Mouse (Mus musculus): ENCODE measurements around the gene Gm9376. TPM values are rescaled to one million over a fixed set of nuclear protein-coding genes. Genes with fewer than 3 reads are reported as not detected.

Gm9376 gene
- polyA plus RNA-seq, 1 experiment from 2014 or later = not detected

GRCm38 (mm10) chr14:118236886-118237289 lies 29.9 kb upstream of the Gm9376 start, which contains the start of gene Sox21:
TSS of gene Sox21 (minus strand) at chr14:118237030.
- Histone ChIP-seq H3K4me1 (replicated peaks) (peaks cover 30% of the 10 kb centered on the region), H3K4me3 (peak within 1 kb of the TSS; percentile 42), H3K9me3 (no peaks in the 10 kb centered on the region), H3K9ac (peak within 1 kb of the TSS; percentile 40), H3K27me3 (peaks cover 41% of the 10 kb centered on the region), H3K4me2 (peak within 1 kb of the TSS; percentile 61), H3K36me3 (no peaks in the 10 kb centered on the region), H3K27ac (replicated peaks) (peak within 1 kb of the TSS; percentile 74)
- under 1% methylated on average over 33 of the region's 34 CpGs for WGBS
- peak; percentile 90 for ATAC-seq (ENCODE audit: low FRiP score, low read depth)

DNA sequence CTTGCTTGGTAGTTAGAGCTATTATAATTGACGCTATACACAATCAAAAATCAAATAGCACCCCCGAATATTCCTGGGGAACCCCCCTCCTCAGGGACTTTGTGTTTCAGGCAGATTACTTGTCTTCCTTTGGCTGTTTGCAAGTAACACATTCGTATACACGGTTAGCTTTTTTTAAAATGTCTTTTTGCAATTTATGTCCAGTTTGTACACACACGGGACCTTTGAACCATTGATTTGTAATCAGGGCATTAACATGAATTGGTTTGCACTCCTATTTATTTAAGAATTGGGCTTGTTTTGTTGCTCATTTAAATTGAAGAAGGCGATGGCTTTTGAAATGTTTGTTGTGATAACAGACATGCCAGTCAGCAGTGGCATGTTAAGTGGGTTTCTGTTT lies 29.0 kb upstream of the Gm9376 start:
- Histone ChIP-seq H3K4me2 (peak overlapping the region; percentile 61), H3K27me3 (peaks cover 35% of the 10 kb centered on the region), H3K9ac (no peak overlapping the region), H3K9me3 (no peaks in the 10 kb centered on the region), H3K27ac (replicated peaks) (no peak overlapping the region), H3K4me1 (replicated peaks) (peaks cover 30% of the 10 kb centered on the region), H3K36me3 (no peaks in the 10 kb centered on the region), H3K4me3 (peak overlapping the region; percentile 42)
- WGBS = 9% methylated on average over 6 of the region's 6 CpGs
- no peak for ATAC-seq (ENCODE audit: low FRiP score, low read depth)

DNA sequence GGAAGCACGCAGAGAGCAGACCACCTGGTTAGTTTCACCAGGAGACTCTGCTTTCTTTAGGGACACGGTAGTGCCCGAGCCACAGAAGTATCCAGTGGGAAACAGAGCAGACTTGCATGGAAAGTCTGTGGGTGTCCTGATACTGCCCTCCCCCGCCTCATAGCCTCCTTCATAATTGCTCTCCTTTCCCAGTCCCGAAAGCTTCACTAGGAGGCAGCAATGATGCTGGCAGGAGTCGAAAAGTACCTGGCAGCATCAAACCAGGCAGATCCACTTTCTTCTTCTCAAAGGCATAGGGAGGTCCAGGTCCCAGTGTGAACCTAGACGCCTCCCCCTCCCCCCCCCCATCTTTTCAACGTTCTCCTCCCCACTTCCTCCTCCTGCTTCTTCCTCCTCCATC lies 27.4 kb upstream of the Gm9376 start:
- Histone ChIP-seq H3K4me2 (no peak overlapping the region), H3K9me3 (no peaks in the 10 kb centered on the region), H3K27me3 (peaks cover 33% of the 10 kb centered on the region), H3K36me3 (no peaks in the 10 kb centered on the region), H3K9ac (no peak overlapping the region), H3K4me1 (replicated peaks) (peaks cover 30% of the 10 kb centered on the region), H3K27ac (replicated peaks) (no peak overlapping the region), H3K4me3 (no peak overlapping the region)
- WGBS = 17% methylated on average over 8 of the region's 8 CpGs
- ATAC-seq (ENCODE audit: low FRiP score, low read depth) = no peak

DNA sequence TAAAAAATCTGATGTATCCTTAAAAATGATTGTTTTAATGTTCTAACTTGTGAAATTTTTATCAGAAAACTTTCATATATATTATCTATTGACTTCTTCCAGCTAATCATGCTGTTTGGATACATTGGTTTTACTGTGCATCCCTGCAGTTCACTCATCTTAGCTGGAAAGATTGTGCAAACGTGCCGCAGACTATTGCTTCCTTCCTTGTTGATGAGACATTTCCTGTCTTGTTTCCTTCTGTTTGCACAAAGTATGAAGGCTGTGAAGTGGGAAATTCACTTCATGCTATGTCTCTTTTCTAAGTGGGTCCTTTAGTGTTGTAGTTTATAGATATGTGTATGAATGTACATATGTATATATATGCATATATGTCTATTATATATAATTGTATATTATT lies 25.3 kb upstream of the Gm9376 start:
- Histone ChIP-seq H3K9ac (no peak overlapping the region), H3K27ac (replicated peaks) (no peak overlapping the region), H3K4me2 (no peak overlapping the region), H3K9me3 (no peaks in the 10 kb centered on the region), H3K4me1 (replicated peaks) (peaks cover 9% of the 10 kb centered on the region), H3K36me3 (no peaks in the 10 kb centered on the region), H3K27me3 (peaks cover 27% of the 10 kb centered on the region), H3K4me3 (no peak overlapping the region)
- no peak for ATAC-seq (ENCODE audit: low FRiP score, low read depth)
- 93% methylated on average over 2 of the region's 2 CpGs for WGBS

DNA sequence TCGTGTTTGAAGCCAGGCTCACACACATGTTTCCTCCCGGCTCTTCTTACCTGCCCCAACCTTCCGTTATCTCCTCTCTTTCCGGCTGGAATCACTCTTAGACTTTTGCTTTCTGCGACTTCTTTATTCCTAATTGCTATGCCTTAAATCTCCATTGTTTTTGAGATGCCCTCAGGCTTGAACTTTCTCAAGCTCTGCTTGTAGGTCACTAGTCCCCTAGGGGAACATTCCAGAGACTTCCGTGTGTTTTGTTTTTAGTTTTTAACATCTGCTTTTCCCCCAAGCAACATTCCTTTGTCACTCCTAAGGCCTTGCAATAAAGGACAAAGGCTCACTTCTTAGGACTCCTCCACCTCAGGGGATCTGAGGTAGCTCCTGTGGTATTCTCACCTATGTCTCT lies 13.4 kb upstream of the Gm9376 start:
- no peaks in the 10 kb centered on the region for H3K36me3 ChIP-seq
- no peak overlapping the region for H3K27ac ChIP-seq (replicated peaks)
- no peak overlapping the region for H3K4me3 ChIP-seq
- no peaks in the 10 kb centered on the region for H3K27me3 ChIP-seq
- no peak for ATAC-seq (ENCODE audit: low FRiP score, low read depth)
- H3K4me1 ChIP-seq (replicated peaks) = no peaks in the 10 kb centered on the region
- H3K9ac ChIP-seq = no peak overlapping the region
- H3K4me2 ChIP-seq = no peak overlapping the region
- no peaks in the 10 kb centered on the region for H3K9me3 ChIP-seq
- 90% methylated on average over 6 of the region's 6 CpGs for WGBS

GRCm38 (mm10) chr14:118268849-118269248 lies 2.1 kb downstream of the Gm9376 start:
- Histone ChIP-seq H3K27me3 (no peaks in the 10 kb centered on the region), H3K9me3 (no peaks in the 10 kb centered on the region), H3K4me2 (no peak overlapping the region), H3K4me1 (replicated peaks) (no peaks in the 10 kb centered on the region), H3K4me3 (no peak overlapping the region), H3K27ac (replicated peaks) (no peak overlapping the region), H3K9ac (no peak overlapping the region), H3K36me3 (no peaks in the 10 kb centered on the region)
- no peak for ATAC-seq (ENCODE audit: low FRiP score, low read depth)
- WGBS = 85% methylated on average over 4 of the region's 4 CpGs

DNA sequence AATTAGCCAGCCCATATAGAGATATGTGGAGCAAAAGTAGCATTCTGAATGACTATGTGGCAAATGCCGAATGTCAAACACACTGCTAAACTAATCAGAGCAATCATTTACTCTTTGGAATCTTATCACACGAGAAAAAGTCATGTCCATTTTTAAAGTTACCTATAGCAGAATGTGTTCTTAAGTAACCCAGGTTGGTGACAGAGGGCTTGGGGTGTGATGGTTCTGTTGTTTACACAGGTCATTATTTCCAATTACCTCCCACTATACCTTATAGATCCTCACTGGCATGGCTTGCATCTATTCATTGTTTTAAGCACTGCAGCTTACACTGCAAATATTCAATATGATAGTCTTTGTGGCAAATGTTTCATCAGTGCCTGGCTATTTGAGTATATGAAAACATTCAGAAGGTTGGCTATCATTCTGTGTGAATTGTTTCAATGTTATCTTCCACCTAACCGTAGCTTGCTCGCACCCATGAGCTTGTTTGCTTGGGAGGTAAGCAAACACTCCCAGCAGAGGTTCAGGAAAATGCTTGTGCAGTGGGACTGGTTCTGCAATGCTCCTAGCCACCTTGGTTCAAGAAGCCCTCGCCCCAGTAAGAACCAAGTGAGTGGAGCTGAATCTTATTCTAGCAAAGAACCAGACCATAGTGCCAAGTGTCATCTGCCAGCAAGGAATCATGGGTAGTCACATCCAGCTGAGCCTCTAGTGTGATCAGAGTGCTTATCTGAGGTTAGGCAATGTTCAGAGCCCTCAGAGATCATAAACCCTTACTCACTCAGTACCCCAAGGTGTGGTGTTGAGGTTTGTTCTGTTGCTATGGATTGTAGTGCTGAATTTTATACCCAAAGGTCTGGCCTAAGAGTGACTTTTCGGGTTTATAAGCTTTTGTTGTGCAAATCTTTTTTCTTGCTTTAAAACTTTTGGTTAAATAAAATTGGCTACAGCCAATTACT lies 6.1 kb downstream of the Gm9376 start:
- no peak for ATAC-seq (ENCODE audit: low FRiP score, low read depth)
- no peak overlapping the region for H3K4me3 ChIP-seq
- H3K4me2 ChIP-seq = no peak overlapping the region
- WGBS = 88% methylated on average over 6 of the region's 6 CpGs
- H3K9ac ChIP-seq = no peak overlapping the region
- no peaks in the 10 kb centered on the region for H3K9me3 ChIP-seq
- H3K4me1 ChIP-seq (replicated peaks) = no peaks in the 10 kb centered on the region
- H3K27me3 ChIP-seq = no peaks in the 10 kb centered on the region
- H3K36me3 ChIP-seq = no peaks in the 10 kb centered on the region
- H3K27ac ChIP-seq (replicated peaks) = no peak overlapping the region

DNA sequence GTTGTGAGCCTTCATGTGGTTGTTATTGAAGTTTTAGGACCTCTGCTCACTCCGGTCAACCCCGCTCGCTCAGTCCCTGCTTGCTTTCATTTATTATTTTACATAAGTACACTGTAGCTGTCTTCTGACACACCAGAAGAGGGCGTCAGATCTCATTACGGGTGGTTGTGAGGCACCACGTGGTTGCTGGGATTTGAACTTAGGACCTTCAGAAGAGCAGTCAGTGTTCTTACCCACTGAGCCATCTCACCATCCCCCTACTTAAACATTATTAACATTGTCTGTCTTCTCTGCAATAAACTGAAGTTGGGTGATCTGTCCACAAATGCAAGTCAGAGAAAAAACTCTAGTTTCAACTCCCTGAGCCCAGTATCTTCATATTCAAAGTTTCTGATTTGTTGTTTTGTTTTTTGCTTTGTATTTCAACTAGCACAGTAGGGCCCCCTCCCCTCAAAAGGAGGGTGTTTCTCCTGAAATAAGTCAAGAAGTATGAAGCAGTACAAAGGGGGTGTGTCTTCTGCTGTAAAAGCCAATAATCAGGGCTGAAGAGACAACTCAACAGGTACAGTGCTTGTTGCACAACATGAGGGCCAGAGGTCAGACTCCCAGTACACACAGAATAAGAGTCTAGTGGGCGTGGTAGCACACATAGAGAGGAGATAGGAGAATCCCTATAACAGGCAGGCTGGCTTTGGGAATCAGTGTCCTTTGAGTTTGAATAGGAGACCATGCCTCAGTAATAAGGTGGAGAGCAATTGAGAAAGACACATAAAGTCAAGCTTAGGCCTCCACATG lies 11.1 kb downstream of the Gm9376 start:
- WGBS = 88% methylated on average over 7 of the region's 7 CpGs
- no peak overlapping the region for H3K27ac ChIP-seq (replicated peaks)
- H3K4me2 ChIP-seq = no peak overlapping the region
- no peak overlapping the region for H3K4me3 ChIP-seq
- H3K27me3 ChIP-seq = no peaks in the 10 kb centered on the region
- no peaks in the 10 kb centered on the region for H3K4me1 ChIP-seq (replicated peaks)
- no peaks in the 10 kb centered on the region for H3K36me3 ChIP-seq
- no peak for ATAC-seq (ENCODE audit: low FRiP score, low read depth)
- H3K9me3 ChIP-seq = peaks cover 7% of the 10 kb centered on the region; the same call in 1 of the 2 replicates
- H3K9ac ChIP-seq = no peak overlapping the region

GRCm38 (mm10) chr14:118282272-118282671 lies 15.5 kb downstream of the Gm9376 start:
- ATAC-seq (ENCODE audit: low FRiP score, low read depth) = no peak
- H3K4me1 ChIP-seq (replicated peaks) = no peaks in the 10 kb centered on the region
- no peak overlapping the region for H3K27ac ChIP-seq (replicated peaks)
- 93% methylated on average over 3 of the region's 3 CpGs for WGBS
- H3K36me3 ChIP-seq = no peaks in the 10 kb centered on the region
- H3K4me3 ChIP-seq = no peak overlapping the region
- H3K4me2 ChIP-seq = no peak overlapping the region
- H3K9ac ChIP-seq = no peak overlapping the region
- peaks cover 7% of the 10 kb centered on the region; the same call in 1 of the 2 replicates for H3K9me3 ChIP-seq
- H3K27me3 ChIP-seq = no peaks in the 10 kb centered on the region

DNA sequence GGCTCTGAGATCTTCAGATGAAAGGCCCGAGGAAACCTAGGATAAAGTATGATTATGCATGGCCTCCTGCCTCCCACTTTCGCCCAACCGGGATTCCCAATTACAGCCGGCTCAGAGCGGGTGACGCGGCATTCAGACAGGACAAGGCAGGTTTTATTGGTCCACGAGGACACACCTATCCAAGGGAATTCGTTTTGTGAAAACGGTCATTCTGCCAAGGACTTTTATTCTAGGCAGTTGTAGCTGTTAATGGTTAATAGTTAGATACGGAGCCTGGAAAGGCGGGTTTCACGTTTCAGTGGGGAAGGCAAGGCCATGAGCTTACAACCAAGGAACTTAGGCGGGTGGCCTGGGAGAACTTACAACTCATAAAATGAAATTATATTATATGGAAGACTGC lies 16.2 kb downstream of the Gm9376 start:
- Histone ChIP-seq H3K9ac (no peak overlapping the region), H3K27me3 (no peaks in the 10 kb centered on the region), H3K36me3 (no peaks in the 10 kb centered on the region), H3K4me1 (replicated peaks) (no peaks in the 10 kb centered on the region), H3K4me3 (no peak overlapping the region), H3K9me3 (peaks cover 7% of the 10 kb centered on the region; the same call in 1 of the 2 replicates), H3K27ac (replicated peaks) (no peak overlapping the region), H3K4me2 (no peak overlapping the region)
- WGBS = 61% methylated on average over 14 of the region's 14 CpGs
- ATAC-seq (ENCODE audit: low FRiP score, low read depth) = no peak

DNA sequence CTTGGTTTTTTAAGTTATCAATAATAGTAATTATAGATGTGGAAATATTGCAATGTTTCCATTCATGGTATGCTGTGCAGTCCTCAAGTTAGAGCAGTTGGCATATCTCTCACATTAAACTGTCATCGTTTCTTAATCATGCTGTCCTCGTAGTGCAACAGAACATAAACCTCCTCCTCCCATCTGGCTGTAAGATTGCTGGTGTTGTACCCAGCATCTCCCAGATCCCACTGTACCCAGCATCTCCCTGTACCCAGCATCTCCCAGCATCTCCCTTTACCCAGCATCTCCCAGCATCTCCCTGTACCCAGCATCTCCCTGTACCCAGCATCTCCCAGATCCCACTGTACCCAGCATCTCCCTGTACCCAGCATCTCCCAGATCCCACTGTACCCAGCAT lies 19.3 kb downstream of the Gm9376 start:
- Histone ChIP-seq H3K9ac (no peak overlapping the region), H3K4me3 (no peak overlapping the region), H3K9me3 (no peaks in the 10 kb centered on the region), H3K4me1 (replicated peaks) (no peaks in the 10 kb centered on the region), H3K27ac (replicated peaks) (no peak overlapping the region), H3K36me3 (no peaks in the 10 kb centered on the region), H3K27me3 (no peaks in the 10 kb centered on the region), H3K4me2 (no peak overlapping the region)
- ATAC-seq (ENCODE audit: low FRiP score, low read depth) = no peak
- 96% methylated on average over 2 of the region's 2 CpGs for WGBS

DNA sequence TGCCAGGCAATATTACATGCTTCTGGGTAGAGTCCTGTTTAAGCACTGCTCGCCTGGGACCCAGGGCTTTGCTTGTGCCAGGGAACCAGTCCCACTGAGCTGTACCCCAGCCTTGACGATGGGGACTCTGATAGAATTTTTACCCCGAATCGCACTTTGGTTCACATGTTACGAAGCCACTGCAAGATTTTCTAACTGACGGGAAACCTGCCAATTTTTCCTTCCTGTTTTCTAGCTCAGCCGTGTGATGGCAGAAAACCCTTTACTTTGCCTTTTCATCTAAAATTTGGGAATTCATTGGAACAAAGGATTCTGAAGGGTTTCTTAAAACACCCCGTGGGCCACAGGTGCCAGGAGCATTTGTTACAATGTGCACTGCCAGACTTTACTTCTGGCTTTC lies 22.4 kb downstream of the Gm9376 start:
- no peak overlapping the region for H3K27ac ChIP-seq (replicated peaks)
- no peak overlapping the region for H3K9ac ChIP-seq
- H3K36me3 ChIP-seq = no peaks in the 10 kb centered on the region
- no peak overlapping the region for H3K4me2 ChIP-seq
- no peak for ATAC-seq (ENCODE audit: low FRiP score, low read depth)
- no peaks in the 10 kb centered on the region for H3K4me1 ChIP-seq (replicated peaks)
- H3K27me3 ChIP-seq = no peaks in the 10 kb centered on the region
- 84% methylated on average over 8 of the region's 8 CpGs for WGBS
- no peak overlapping the region for H3K4me3 ChIP-seq
- no peaks in the 10 kb centered on the region for H3K9me3 ChIP-seq
